29 mouse cellular contexts compared by ENCODE assay signal in genomic region chr17:14518216-14518615, GRCm38 (mm10).
DNase-seq lines count a peak whose midpoint lies in the region; ATAC-seq and TF ChIP-seq lines count a peak whose summit lies in the region.
"Had no signal": no experiment of that assay in that cellular context is flagged by ENCODE, and none has a peak within 500 bp of the region (broad histone marks: within the 10 kb centered on the region; RNA-seq: fewer than 3 reads in every experiment).

No protein-coding gene starts in this region.

- H3K27ac ChIP-seq in heart, embryonic 14.5 days (replicated peaks in 1 of 2; ENCODE audit: control insufficient read depth in 1 of 2, insufficient read depth in 1 of 2, low read depth in 2 of 2, low read length in 2 of 2): no peak overlapping the region
- H3K27ac ChIP-seq in stomach, embryonic 14.5 days (ENCODE audit: low read length): peak overlapping the region; percentile 35; the same call in 1 of the 2 replicates
- H3K27ac ChIP-seq in stomach, postnatal 0 days (replicated peaks): peak overlapping the region; percentile 49
- no peak overlapping the region for H3K27ac ChIP-seq in hindbrain, embryonic 16.5 days (ENCODE audit: low read depth, low read length)
- H3K27ac ChIP-seq: embryonic facial prominence, embryonic 13.5 days; forebrain, embryonic 13.5 days; heart, embryonic 13.5 days; hindbrain, embryonic 10.5 days; hindbrain, embryonic 13.5 days; hindbrain, postnatal 0 days had no signal

- DNase-seq in heart, adult 11 months: peak; percentile 73
- no peak for DNase-seq in heart, postnatal 36 days
- DNase-seq in heart, postnatal 25 days (ENCODE audit: low spot score): no peak
- peak; percentile 23 for DNase-seq in stomach, postnatal 0 days (ENCODE audit: low spot score)
- DNase-seq in gastrocnemius, adult 18-20 months (ENCODE audit: low spot score): no peak
- DNase-seq: adrenal gland, adult 8-10 months; adrenal gland, postnatal 25 days; cerebellum, adult 11-12 months; cerebellum, adult 8-10 months; cerebellum, postnatal 10 days; cerebellum, postnatal 36 days; embryo, embryonic 11 days; gastrocnemius, postnatal 10 days; gastrocnemius, postnatal 36 days had no signal

- no peak for ATAC-seq in heart, embryonic 14.5 days (ENCODE audit: insufficient number of reproducible peaks, insufficient read depth, low FRiP score, low read depth)
- no peak for ATAC-seq in stomach, embryonic 14.5 days (ENCODE audit: insufficient number of reproducible peaks, insufficient read depth, low FRiP score, low read depth)
- ATAC-seq in stomach, postnatal 0 days (ENCODE audit: low FRiP score, low TSS enrichment): no peak
- no peak for ATAC-seq in hindbrain, embryonic 16.5 days
- ATAC-seq: activated CD4-positive, CD25-positive, alpha-beta regulatory T cell, adult 4 months; forebrain, embryonic 13.5 days; forebrain, embryonic 16.5 days; hindbrain, postnatal 0 days; inflammation-experienced regulatory T-cells, adult 6 months; intestine, embryonic 16.5 days had no signal

- H3K27me3 ChIP-seq in heart, embryonic 14.5 days (ENCODE audit: control insufficient read depth, insufficient read depth, low read length): peaks cover 21% of the 10 kb centered on the region
- no peaks in the 10 kb centered on the region for H3K27me3 ChIP-seq in stomach, embryonic 14.5 days (ENCODE audit: control insufficient read depth, insufficient read depth, low read length)
- H3K27me3 ChIP-seq in stomach, postnatal 0 days (ENCODE audit: control insufficient read depth, insufficient read depth, low read length): no peaks in the 10 kb centered on the region
- no peaks in the 10 kb centered on the region; the same call in 1 of the 2 replicates for H3K27me3 ChIP-seq in hindbrain, embryonic 16.5 days (replicated peaks; ENCODE audit: control insufficient read depth, insufficient read depth, low read length)

- H3K4me2 ChIP-seq in heart, embryonic 14.5 days (ENCODE audit: low read length): no peak overlapping the region
- H3K4me2 ChIP-seq in stomach, embryonic 14.5 days (replicated peaks; ENCODE audit: low read depth, low read length): no peak overlapping the region
- H3K4me2 ChIP-seq in stomach, postnatal 0 days (replicated peaks; ENCODE audit: low read depth): no peak overlapping the region
- H3K4me2 ChIP-seq in hindbrain, embryonic 16.5 days (ENCODE audit: low read length): no peak overlapping the region
- H3K4me2 ChIP-seq: embryonic facial prominence, embryonic 13.5 days; forebrain, embryonic 13.5 days; heart, embryonic 13.5 days; hindbrain, embryonic 13.5 days had no signal

- WGBS in heart, embryonic 14.5 days: 84% methylated on average over 12 of the region's 12 CpGs
- WGBS in stomach, embryonic 14.5 days: 72% methylated on average over 12 of the region's 12 CpGs
- WGBS in stomach, postnatal 0 days: 65% methylated on average over 12 of the region's 12 CpGs
- 85% methylated on average over 12 of the region's 12 CpGs for WGBS in hindbrain, embryonic 16.5 days

- no peak for TF ChIP-seq EP300 in stomach, postnatal 0 days (optimal IDR thresholded peaks at IDR 0.05)

- no peaks in the 10 kb centered on the region for H3K36me3 ChIP-seq in heart, embryonic 14.5 days (ENCODE audit: control insufficient read depth, insufficient read depth, low read length)
- H3K36me3 ChIP-seq in stomach, embryonic 14.5 days (ENCODE audit: control insufficient read depth, insufficient read depth, low read length): no peaks in the 10 kb centered on the region
- H3K36me3 ChIP-seq in stomach, postnatal 0 days (ENCODE audit: control insufficient read depth, insufficient read depth, low read length): no peaks in the 10 kb centered on the region
- H3K36me3 ChIP-seq in hindbrain, embryonic 16.5 days (ENCODE audit: control insufficient read depth, insufficient read depth, low read length): no peaks in the 10 kb centered on the region
- H3K36me3 ChIP-seq: embryonic facial prominence, embryonic 10.5 days; embryonic facial prominence, embryonic 13.5 days; heart, embryonic 13.5 days; hindbrain, embryonic 10.5 days; hindbrain, embryonic 13.5 days had no signal

- H3K4me1 ChIP-seq in heart, embryonic 14.5 days (ENCODE audit: control insufficient read depth in 2 of 2, insufficient read depth in 2 of 2, low read length in 2 of 2): peaks cover 0 to 9% of the 10 kb centered on the region in 2 experiments; a peak in 3 of 4 replicates
- no peaks in the 10 kb centered on the region for H3K4me1 ChIP-seq in stomach, embryonic 14.5 days (ENCODE audit: control insufficient read depth, insufficient read depth, low read length)
- H3K4me1 ChIP-seq in stomach, postnatal 0 days (replicated peaks; ENCODE audit: control insufficient read depth, insufficient read depth): no peaks in the 10 kb centered on the region
- no peaks in the 10 kb centered on the region for H3K4me1 ChIP-seq in hindbrain, embryonic 16.5 days (ENCODE audit: control insufficient read depth, insufficient read depth, low read depth, low read length)
- H3K4me1 ChIP-seq: forebrain, embryonic 13.5 days had no signal

- no peak for TF ChIP-seq CTCF in stomach, postnatal 0 days (IDR thresholded peaks at IDR 0.05; ENCODE audit: low read depth)

- H3K9ac ChIP-seq in heart, embryonic 14.5 days (ENCODE audit: low read length): 0 out of 2 replicates have a peak overlapping the region, but pooled peaks have one; percentile 25
- no peak overlapping the region for H3K9ac ChIP-seq in stomach, embryonic 14.5 days (replicated peaks; ENCODE audit: low read depth, low read length)
- no peak overlapping the region for H3K9ac ChIP-seq in stomach, postnatal 0 days (ENCODE audit: low read length)
- H3K9ac ChIP-seq in hindbrain, embryonic 16.5 days (ENCODE audit: low read depth, low read length): no peak overlapping the region
- H3K9ac ChIP-seq: embryonic facial prominence, embryonic 13.5 days; forebrain, embryonic 13.5 days; heart, embryonic 13.5 days; hindbrain, embryonic 13.5 days had no signal

- H3K9me3 ChIP-seq in heart, embryonic 14.5 days (ENCODE audit: control insufficient read depth, low read length): no peaks in the 10 kb centered on the region
- no peaks in the 10 kb centered on the region for H3K9me3 ChIP-seq in stomach, embryonic 14.5 days (ENCODE audit: control insufficient read depth, low read depth, low read length)
- H3K9me3 ChIP-seq in stomach, postnatal 0 days (ENCODE audit: control insufficient read depth, low read length): no peaks in the 10 kb centered on the region
- no peaks in the 10 kb centered on the region for H3K9me3 ChIP-seq in hindbrain, embryonic 16.5 days (ENCODE audit: control insufficient read depth, low read length)
- H3K9me3 ChIP-seq: embryonic facial prominence, embryonic 10.5 days; embryonic facial prominence, embryonic 13.5 days; forebrain, embryonic 13.5 days; heart, embryonic 13.5 days; hindbrain, embryonic 10.5 days; hindbrain, embryonic 13.5 days had no signal

- H3K4me3 ChIP-seq in heart, embryonic 14.5 days (ENCODE audit: control insufficient read depth in 1 of 2, insufficient read depth in 1 of 2, low read depth in 1 of 2, low read length in 2 of 2): no peak overlapping the region
- no peak overlapping the region for H3K4me3 ChIP-seq in stomach, embryonic 14.5 days (ENCODE audit: low read depth, low read length)
- H3K4me3 ChIP-seq in stomach, postnatal 0 days (ENCODE audit: low read depth, low read length): no peak overlapping the region
- no peak overlapping the region for H3K4me3 ChIP-seq in hindbrain, embryonic 16.5 days (ENCODE audit: low read length)
- H3K4me3 ChIP-seq: embryonic facial prominence, embryonic 10.5 days; embryonic facial prominence, embryonic 13.5 days; erythroblast, embryonic 14.5 days; forebrain, embryonic 13.5 days; heart, embryonic 13.5 days; hindbrain, embryonic 10.5 days; hindbrain, embryonic 13.5 days had no signal

- intact Hi-C loops in heart, postnatal 36 days (cut with DNase I): loop anchor here (10.0 kb wide), 2 partner anchors 133 to 403 kb away; no protein-coding TSS in a partner anchor
- intact Hi-C loops in heart, postnatal 25 days (cut with DNase I): loop anchor here (10.0 kb wide), 1 partner anchor 133 kb away; no protein-coding TSS in a partner anchor

Comparison
In these comparisons a context has a peak if more than half of its experiments do, and no peak if none do; other contexts are left out.
1. DNase-seq: peak in heart, adult 11 months (single experiment) and stomach, postnatal 0 days (single experiment); none in heart, postnatal 36 days (0 of 2), heart, postnatal 25 days (single experiment) and gastrocnemius, adult 18-20 months (single experiment).
2. H3K27ac ChIP-seq: peak in stomach, embryonic 14.5 days (single experiment) and stomach, postnatal 0 days (single experiment); none in heart, embryonic 14.5 days (0 of 2) and hindbrain, embryonic 16.5 days (single experiment).